Mouse (Mus musculus) forebrain, embryonic 12.5 days (tissue): ENCODE data around the gene Dis3l. TPM values are rescaled to one million over a fixed set of nuclear protein-coding genes. Genes with fewer than 3 reads are reported as not detected.

ENCODE experiments used
- ATAC-seq: fragments of 200-750 bp; cut with Nextera tagmentation; 2 replicates; pipeline ENCODE4 v1.8.0; 2017; ENCODE audit warnings: moderate TSS enrichment; ENCODE audit not compliant: low FRiP score
- H3K27ac ChIP-seq: fragments of 300-500 bp; sonication (generic); 2 replicates; pipeline ENCODE4 v1.5.1; 2016; ENCODE audit warnings: mild to moderate bottlenecking
- H3K27me3 ChIP-seq: fragments of 300-500 bp; sonication (generic); 2 replicates; pipeline ENCODE4 v1.6.1; 2016; ENCODE audit warnings: mild to moderate bottlenecking
- H3K36me3 ChIP-seq: fragments of 300-500 bp; sonication (generic); replicated peaks from 2 replicates; pipeline ENCODE4 v1.6.1; 2016; ENCODE audit warnings: mild to moderate bottlenecking
- H3K4me1 ChIP-seq: fragments of 300-500 bp; sonication (generic); 2 replicates; pipeline ENCODE4 v1.6.1; 2016
- H3K4me2 ChIP-seq: fragments of 300-500 bp; sonication (generic); 2 replicates; pipeline ENCODE4 v1.6.1; 2016; ENCODE audit warnings: mild to moderate bottlenecking, moderate library complexity
- H3K4me3 ChIP-seq: fragments of 300-500 bp; sonication (generic); replicated peaks from 2 replicates; pipeline ENCODE4 v1.5.1; 2016; ENCODE audit warnings: mild to moderate bottlenecking
- H3K9ac ChIP-seq: fragments of 300-500 bp; sonication (generic); 2 replicates; pipeline ENCODE4 v1.6.1; 2016; ENCODE audit warnings: mild to moderate bottlenecking
- H3K9me3 ChIP-seq: fragments of 300-500 bp; sonication (generic); 2 replicates; pipeline ENCODE4 v1.6.1; 2016
- WGBS: fragments of 180-500 bp; shearing (Covaris S2); methylation state at CpG from one replicate; pipeline ENCODE4 v1.1.7; 2016; 5-methylcytosine and 5-hydroxymethylcytosine counted together
- polyA plus RNA-seq: library from polyadenylated mRNA; unstranded; fragments of >200 nt; fragmentation: Nextera tagmentation; extraction: Ambion mirVana; gene quantifications from 2 replicates; pipeline ENCODE4 v1.2.1, GENCODE M21; 2016

The Dis3l gene
- 24.8 and 24.9 TPM in 2 replicates for polyA plus RNA-seq

GRCm38 (mm10) chr9:64341254-64341566, at the start of gene Dis3l:
TSS of gene Dis3l (minus strand) at chr9:64341288.
- H3K9ac ChIP-seq: peak within 1 kb of the TSS; percentile 98
- H3K4me3 ChIP-seq: peak within 1 kb of the TSS; percentile 58
- H3K4me2 ChIP-seq: peak within 1 kb of the TSS; percentile 75
- H3K4me1 ChIP-seq: peaks cover 13% of the 10 kb centered on the region
- ATAC-seq: 0 out of 2 replicates have a peak, but pooled peaks have one; percentile 1
- no peaks in the 10 kb centered on the region for H3K9me3 ChIP-seq
- WGBS: 14% methylated on average over 16 of the region's 16 CpGs
- H3K36me3 ChIP-seq: peaks cover 10% of the 10 kb centered on the region
- peak within 1 kb of the TSS; percentile 99 for H3K27ac ChIP-seq
- H3K27me3 ChIP-seq: no peaks in the 10 kb centered on the region

- ATAC-seq: no peak
- Histone ChIP-seq H3K9ac (no peak overlapping the region), H3K9me3 (no peaks in the 10 kb centered on the region), H3K27ac (no peak overlapping the region), H3K4me2 (no peak overlapping the region), H3K27me3 (peaks cover 54% of the 10 kb centered on the region), H3K4me3 (no peak overlapping the region), H3K4me1 (peaks cover 22% of the 10 kb centered on the region), H3K36me3 (no peaks in the 10 kb centered on the region)
- WGBS: 69% methylated on average over 7 of the region's 7 CpGs
Measured at GRCm38 (mm10) chr9:64389576-64390292, 48.6 kb upstream of the Dis3l start.

DNA sequence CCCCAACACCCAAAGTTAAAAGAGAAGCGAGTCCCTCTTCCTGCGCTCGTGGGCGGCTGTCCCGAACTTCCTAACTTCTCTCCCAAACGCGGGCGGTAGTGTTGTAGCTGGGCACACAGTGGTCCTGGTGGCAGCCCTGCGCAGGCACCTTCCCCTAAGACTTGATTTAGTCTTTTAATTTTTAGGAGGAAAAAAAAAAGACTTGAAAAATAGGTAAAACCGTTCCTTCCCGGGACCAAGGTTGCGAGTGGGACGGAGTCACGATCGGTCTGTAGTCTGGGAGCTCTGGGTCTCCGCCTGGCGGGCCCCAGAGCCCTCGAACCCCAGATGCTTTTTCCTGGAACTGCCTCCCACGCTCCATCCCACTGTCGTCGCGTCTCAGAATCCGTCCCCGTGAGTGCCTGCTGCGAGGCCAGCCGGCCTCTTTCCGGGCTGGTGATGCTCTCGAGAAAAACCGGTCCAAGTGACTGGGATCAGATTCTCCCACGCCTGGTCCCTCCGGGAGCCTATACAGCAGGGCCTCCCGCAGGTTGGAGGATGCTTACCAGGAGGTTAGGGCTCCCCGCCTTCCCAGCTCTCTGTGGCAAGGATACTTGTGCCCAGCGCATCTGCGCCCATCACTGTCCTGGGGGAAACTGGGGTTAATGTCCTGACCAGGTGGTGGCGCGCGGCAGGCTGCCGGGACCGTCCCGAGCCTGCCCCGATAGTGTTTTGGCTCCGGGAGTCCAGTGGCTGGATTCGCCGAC, 45.6 kb upstream of the Dis3l start:
- H3K27me3 ChIP-seq: peaks cover 74% of the 10 kb centered on the region

DNA sequence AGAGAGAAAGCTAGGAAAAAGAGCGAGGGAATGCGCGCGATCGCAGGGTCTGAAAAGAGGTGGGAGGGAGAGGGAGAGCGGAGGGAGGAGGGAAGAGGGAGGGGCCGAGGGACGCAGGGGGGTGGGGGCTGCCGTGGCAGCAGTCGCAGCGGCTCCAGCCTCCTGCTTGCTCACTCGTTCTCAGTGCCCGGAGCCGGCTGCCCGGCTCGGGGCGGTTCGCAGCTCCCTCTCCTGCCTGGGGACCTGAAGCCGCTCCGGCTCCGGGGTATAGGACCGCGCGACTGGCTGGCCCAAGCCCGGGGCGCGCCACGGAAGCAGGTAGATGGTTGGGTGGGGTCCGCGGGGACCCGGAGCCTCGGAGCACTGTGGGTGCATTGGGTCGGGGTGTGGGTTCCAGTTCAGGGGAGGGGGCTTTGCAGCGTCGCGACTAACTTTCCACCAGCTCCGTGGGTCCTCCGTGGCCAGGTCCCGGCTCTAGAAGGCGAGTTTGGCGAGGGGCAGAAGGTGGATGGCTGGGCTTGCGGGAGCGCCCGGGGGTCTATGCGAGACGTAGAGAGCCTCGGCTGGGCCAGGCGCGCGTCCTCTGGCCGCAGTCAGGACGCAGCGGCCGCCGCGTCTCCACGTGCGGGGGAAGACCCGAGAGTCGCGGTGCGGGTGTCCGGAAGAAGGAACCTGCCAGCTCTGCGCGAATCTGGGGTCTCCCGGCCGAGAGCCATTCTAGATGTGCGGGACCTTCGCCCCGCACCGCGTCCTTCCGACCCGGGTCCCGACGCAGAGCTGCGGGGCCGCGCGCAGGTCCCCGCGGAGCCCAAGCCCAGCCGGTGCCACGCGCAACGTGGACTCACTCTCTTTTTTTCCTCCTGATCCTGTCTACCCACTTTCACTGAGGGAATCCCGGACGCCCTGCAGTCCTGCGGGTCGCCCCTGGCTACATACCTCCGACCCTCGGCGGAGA, 44.7 kb upstream of the Dis3l start, which contains the start of gene Megf11:
Gene Megf11, plus strand, starts transcription at position 116 of the 955 bp plus-strand sequence.
- Histone ChIP-seq H3K27me3 (peaks cover 74% of the 10 kb centered on the region), H3K9me3 (no peaks in the 10 kb centered on the region), H3K27ac (no peak within 1 kb of the TSS), H3K36me3 (no peaks in the 10 kb centered on the region), H3K4me2 (peak within 1 kb of the TSS; percentile 99), H3K4me3 (peak within 1 kb of the TSS; percentile 61), H3K9ac (peak within 1 kb of the TSS; percentile 68), H3K4me1 (peaks cover 22% of the 10 kb centered on the region)
- under 1% methylated on average over 91 of the region's 93 CpGs for WGBS
- ATAC-seq: peak; percentile 85

More for the DNA sequence above, 45.6 kb upstream of the Dis3l start:
- Histone ChIP-seq H3K4me2 (peak overlapping the region; percentile 99), H3K9ac (peak overlapping the region; percentile 68), H3K4me1 (peaks cover 22% of the 10 kb centered on the region), H3K27ac (no peak overlapping the region), H3K4me3 (peak overlapping the region; percentile 61), H3K36me3 (no peaks in the 10 kb centered on the region), H3K9me3 (no peaks in the 10 kb centered on the region)
- ATAC-seq: no peak
- under 1% methylated on average over 45 of the region's 45 CpGs for WGBS

DNA sequence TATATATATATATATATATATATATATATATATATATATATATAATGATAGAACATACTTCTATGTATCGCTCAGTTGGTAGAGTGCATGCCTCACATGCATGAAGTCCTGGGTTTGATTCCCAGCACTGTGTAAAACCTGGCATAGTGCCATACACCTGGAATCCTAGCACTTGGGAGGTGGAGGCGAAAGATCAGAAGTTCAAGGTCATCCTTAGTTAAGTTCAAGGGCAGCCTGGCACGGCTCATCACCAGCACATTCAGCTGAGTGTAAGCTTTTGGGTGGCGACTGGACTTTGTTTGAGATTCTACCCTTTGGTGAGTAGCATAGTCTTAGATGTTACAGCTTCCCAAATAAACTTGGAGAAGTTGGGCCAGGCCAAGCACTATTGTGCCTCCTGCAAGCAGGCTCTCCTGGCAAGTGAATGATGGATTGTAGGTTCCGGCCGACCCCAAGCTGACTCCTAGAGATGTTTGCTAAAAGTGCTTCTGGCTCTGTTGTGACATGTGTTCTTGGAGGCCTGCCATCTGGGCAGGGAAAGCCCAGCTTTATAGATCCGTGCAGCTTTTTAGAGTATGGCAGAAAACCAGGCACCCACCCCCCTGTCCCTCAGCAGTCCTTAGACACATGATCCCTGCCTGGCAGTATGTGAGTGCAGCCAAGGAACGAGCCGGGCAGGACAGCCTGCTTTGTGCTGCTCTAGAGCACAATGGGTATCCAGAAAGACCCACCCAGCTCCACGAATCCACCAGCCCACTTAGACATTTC, 42.1 kb upstream of the Dis3l start:
- ATAC-seq: no peak

DNA sequence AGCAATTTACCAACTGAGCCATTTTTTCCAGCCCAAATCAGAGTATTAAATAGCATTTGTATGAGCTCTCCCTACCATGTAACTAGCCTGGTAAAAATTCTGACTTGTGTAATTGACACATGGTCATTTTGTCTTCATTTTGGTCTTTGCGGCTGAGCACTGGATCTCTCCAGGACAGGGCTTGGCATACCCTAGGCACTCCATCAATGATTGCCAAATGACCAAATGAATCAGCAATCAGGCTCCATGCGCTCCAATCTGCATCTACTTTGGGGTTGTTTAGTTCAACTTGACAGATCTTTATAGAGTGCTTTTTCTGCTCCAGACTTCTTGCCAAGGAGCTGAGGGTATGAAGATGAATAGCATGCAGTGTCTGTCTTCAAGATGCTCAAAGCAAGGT, 35.3 kb upstream of the Dis3l start:
- no peaks in the 10 kb centered on the region for H3K9me3 ChIP-seq
- 93% methylated on average over 2 of the region's 2 CpGs for WGBS
- no peak overlapping the region for H3K27ac ChIP-seq
- no peak for ATAC-seq
- no peak overlapping the region for H3K4me2 ChIP-seq
- no peak overlapping the region for H3K4me3 ChIP-seq
- peaks cover 3% of the 10 kb centered on the region for H3K4me1 ChIP-seq
- peaks cover 9% of the 10 kb centered on the region for H3K27me3 ChIP-seq
- no peak overlapping the region for H3K9ac ChIP-seq
- H3K36me3 ChIP-seq: no peaks in the 10 kb centered on the region

More for the DNA sequence above, 42.1 kb upstream of the Dis3l start:
- H3K4me2 ChIP-seq: no peak overlapping the region
- H3K4me3 ChIP-seq: no peak overlapping the region
- H3K9me3 ChIP-seq: no peaks in the 10 kb centered on the region
- H3K9ac ChIP-seq: no peak overlapping the region
- peaks cover 22% of the 10 kb centered on the region for H3K4me1 ChIP-seq
- WGBS: 64% methylated on average over 10 of the region's 10 CpGs
- peaks cover 60% of the 10 kb centered on the region for H3K27me3 ChIP-seq
- H3K27ac ChIP-seq: no peak overlapping the region
- no peaks in the 10 kb centered on the region for H3K36me3 ChIP-seq

DNA sequence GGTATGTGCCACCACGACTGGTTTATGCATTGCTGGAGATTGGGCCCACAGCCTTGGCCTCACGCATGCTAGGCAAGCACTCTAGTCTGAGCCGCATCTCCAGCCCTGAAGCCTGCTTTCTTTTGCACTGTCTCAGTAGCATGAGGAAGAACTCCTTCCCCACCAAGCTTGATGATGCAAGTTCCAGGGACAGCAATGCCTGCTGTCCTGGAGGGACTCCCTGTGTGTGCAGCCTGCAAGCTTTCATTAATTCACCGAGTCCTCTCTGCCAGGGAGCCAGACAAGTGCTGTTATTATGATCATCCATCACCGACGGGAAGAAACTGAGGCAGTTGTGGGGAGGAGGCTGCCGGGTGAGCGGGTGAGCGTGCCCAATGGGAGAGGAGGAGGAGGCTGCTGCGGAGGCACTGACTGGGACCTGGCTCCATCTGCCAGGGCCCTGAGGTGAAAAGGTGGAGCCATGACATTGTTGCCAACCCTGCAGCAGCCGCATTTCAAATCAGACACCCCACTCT, 30.3 kb upstream of the Dis3l start:
- 54% methylated on average over 11 of the region's 11 CpGs for WGBS
- Histone ChIP-seq H3K4me3 (no peak overlapping the region), H3K4me1 (peaks cover 7% of the 10 kb centered on the region), H3K9me3 (no peaks in the 10 kb centered on the region), H3K27ac (no peak overlapping the region), H3K27me3 (peaks cover 12% of the 10 kb centered on the region; the same call in 1 of the 2 replicates), H3K36me3 (no peaks in the 10 kb centered on the region), H3K4me2 (no peak overlapping the region), H3K9ac (no peak overlapping the region)
- ATAC-seq: no peak

- H3K4me3 ChIP-seq: no peak overlapping the region
- no peak overlapping the region for H3K4me2 ChIP-seq
- H3K36me3 ChIP-seq: no peaks in the 10 kb centered on the region
- ATAC-seq: no peak
- H3K27me3 ChIP-seq: peaks cover 12% of the 10 kb centered on the region; the same call in 1 of the 2 replicates
- 80% methylated on average over 7 of the region's 7 CpGs for WGBS
- H3K4me1 ChIP-seq: peaks cover 15% of the 10 kb centered on the region
- H3K27ac ChIP-seq: no peak overlapping the region
- H3K9me3 ChIP-seq: no peaks in the 10 kb centered on the region
- no peak overlapping the region for H3K9ac ChIP-seq
Measured at GRCm38 (mm10) chr9:64369871-64370270, 28.8 kb upstream of the Dis3l start.

DNA sequence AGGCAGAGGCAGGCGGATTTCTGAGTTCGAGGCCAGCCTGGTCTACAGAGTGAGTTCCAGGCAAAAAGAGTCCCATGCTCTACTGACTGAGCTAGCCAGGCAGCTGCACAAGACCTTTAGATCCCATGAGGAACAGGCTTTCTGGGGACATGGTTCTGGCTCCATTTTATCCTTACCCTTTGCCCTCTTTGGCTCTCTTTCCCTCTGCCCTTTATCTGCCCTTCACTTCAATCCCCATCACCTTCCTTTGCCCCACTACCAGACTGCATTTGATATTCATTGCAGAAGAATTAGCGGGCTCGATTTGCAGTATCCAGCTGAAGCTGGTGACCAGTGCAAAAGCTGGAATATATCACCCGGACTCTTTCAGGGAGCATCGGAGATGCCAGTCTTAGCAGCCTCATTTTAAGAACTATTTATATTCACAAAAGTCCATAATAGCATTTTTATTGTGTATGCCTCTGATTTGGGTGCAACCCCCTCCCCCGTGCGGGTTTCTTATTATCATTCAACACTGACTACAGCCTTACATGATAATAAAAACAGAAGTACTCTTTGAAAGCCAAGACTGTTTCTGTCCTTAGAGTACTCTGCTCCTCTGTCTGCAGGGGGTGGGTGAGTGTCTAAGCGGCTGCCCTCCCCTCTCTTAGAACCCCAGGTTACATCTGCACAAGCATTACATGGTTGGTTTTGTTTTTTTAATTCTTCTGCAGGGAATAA, 20.3 kb upstream of the Dis3l start:
- Histone ChIP-seq H3K9ac (no peak overlapping the region), H3K27ac (no peak overlapping the region), H3K27me3 (no peaks in the 10 kb centered on the region), H3K4me1 (peaks cover 9% of the 10 kb centered on the region), H3K4me2 (no peak overlapping the region), H3K4me3 (no peak overlapping the region), H3K36me3 (no peaks in the 10 kb centered on the region), H3K9me3 (no peaks in the 10 kb centered on the region)
- ATAC-seq: no peak
- 86% methylated on average over 9 of the region's 9 CpGs for WGBS

DNA sequence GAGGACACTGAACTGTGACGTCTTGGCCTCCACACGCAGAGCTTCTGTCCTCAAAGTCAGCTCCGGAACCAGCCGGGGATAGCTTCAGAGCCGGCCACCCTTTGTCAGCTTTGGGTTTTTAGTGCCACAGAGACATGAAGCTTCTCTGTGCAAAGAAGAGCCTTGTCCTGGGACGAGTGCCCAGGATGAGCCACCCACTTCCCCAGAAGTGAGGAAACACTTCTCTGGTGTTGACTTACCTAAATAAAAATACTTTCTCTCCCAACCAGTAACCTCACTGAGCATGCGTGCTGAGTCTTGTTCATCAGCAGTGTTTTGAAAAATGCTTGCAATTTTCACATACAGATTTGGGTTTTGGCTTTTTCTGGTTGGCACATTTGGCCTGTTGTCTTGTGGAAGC, 14.5 kb upstream of the Dis3l start:
- H3K27ac ChIP-seq: no peak overlapping the region
- H3K9ac ChIP-seq: no peak overlapping the region
- H3K27me3 ChIP-seq: no peaks in the 10 kb centered on the region
- no peak overlapping the region for H3K4me2 ChIP-seq
- no peak overlapping the region for H3K4me3 ChIP-seq
- no peak for ATAC-seq
- no peaks in the 10 kb centered on the region for H3K36me3 ChIP-seq
- no peaks in the 10 kb centered on the region for H3K4me1 ChIP-seq
- WGBS: 86% methylated on average over 7 of the region's 7 CpGs
- no peaks in the 10 kb centered on the region for H3K9me3 ChIP-seq

DNA sequence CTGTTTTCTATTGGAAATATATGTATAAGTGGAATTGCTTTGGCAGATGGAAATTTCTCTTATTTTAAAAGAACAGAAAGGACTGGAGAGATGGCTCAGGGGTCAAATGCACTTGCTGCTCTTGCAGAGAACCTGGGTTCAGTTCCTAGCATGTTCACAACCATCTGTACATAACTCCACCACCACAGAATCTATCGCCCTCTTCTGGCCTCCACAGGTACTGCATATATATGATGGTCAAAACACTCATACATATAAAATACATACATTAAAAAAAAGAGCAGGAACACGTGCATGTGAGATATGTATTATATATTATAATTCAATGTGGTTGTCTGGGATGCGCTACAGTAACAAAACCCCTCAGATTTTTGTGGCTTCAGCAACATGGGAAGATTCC, 10.1 kb upstream of the Dis3l start:
- WGBS: 48% methylated on average over 3 of the region's 3 CpGs
- Histone ChIP-seq H3K27ac (no peak overlapping the region), H3K27me3 (no peaks in the 10 kb centered on the region), H3K36me3 (no peaks in the 10 kb centered on the region), H3K4me2 (no peak overlapping the region), H3K4me1 (0 out of 2 replicates have a peak, but pooled peaks cover 3% of the 10 kb centered on the region), H3K9me3 (no peaks in the 10 kb centered on the region), H3K9ac (no peak overlapping the region), H3K4me3 (no peak overlapping the region)
- no peak for ATAC-seq
